Mouse (Mus musculus): ENCODE results near the gene Olfr623.

Olfr623 gene

DNA sequence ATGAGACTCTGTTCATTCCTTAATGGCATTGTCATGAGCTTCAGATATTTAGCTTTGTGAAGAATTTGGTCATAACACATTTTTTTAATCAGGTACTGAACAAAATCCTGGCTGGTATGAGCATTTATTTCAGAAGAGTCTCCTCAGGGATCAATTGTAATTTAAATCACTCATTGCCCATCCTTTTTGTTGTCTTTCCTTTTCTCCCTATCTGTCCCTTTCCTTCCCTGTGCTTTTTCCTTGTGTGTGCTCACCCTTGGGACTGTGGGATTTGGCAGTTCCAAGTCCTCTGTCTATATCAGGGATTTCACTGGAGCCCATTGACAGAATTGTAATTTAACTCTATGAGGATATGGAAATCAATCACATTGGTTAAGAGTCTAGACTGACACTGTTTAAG, at the start of gene Olfr623:
TSS of gene Olfr623 (minus strand) at position 101 of the 400 bp plus-strand sequence.
- no peak for DNase-seq

DNA sequence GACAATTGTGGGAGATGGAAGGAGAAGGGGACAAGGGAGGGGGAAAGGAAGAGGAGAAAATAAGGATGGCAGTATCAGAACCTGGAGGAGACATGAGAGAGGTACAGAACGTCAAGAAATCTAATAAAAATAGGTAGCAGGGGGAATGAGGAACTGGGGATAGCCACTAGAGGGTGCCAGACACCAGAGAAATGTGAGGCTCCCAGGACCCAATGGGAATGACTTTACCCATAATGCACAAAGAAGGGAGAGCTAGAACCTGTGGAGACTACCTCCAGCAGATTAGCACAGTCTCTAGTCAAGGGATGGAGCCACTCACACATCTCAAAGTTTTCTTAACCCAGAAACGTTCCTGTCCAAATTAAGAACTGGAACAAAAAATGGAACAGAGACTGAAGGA, 48.5 kb upstream of the Olfr623 start:
- no peak for DNase-seq

DNA sequence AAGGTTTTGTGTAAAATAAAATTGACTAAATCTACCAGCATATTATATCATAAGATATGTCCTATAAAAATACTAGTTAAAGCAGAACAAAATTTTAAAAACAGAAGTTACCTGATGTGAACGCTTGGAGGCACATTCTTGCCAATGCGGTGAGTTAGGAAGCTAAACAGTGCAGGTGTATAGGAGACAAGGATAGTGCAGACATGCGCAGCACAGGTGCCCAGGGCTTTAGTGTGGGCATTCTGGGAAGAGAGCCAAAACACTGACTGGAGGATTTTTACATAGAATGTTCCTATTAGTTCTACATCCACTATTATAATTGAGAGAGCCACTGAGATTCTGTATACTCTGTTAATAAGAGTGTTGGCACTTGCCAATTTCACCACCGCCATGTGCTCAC, 36.0 kb upstream of the Olfr623 start:
- DNase-seq: no peak

DNA sequence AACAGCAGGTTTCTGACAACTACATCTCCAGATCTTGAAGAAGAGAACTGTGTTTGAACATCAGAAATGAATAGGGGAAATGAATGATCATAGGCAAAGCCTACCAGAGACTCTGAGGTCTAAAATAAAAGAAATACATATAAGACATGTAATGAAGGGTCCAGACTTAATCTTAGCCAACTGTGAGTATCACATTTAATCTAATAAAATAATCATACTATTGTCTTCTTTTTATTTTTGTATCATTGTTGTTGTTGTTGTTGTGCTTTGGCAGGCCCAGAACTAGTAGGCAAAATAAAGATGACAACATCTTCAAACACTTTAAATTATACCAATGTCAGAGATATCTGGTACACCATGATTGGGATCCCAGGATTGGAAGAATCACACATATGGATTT, 18.9 kb upstream of the Olfr623 start, which contains the start of gene Olfr625-ps1:
TSS of gene Olfr625-ps1 (plus strand) at position 301 of the 400 bp plus-strand sequence.
- no peak for DNase-seq

DNA sequence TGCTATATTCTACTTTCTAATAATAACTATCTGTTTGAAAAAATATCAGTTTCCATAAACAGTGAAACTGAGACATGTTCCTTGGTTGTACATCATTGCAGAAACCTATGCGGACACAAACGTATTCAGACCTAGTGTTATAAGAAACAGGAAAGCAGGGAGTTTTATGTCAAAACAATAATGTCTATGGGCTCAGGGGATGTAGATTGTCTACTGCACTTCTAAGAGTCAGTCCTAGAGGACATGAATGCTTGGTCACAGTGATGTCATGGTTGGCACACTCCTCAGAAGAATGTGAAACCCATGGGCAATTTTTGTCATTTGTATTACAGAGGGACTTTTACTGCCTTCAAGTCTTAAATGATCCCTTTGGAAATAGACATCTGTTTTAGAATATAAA, 7.6 kb upstream of the Olfr623 start, which contains the start of gene Olfr624:
TSS of gene Olfr624 (minus strand) at position 101 of the 400 bp plus-strand sequence.
- no peak for DNase-seq

DNA sequence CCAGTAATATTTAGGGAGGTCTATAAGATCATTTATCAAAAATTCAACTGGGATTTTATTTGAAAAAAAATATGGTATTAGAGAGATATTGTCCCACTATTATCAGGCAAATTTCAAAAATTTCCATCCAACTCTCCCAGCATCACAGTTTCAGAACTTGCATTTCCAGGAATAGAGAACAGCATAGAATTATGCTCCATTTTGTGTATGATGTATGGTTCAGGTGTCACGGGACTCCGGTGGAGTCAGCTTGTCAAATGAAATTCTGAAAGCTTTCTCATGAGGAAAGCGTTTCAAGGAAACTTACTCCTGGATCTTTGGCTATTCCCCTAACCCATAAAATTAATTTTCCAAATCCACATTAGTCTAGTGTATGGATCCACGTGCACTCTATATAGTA, 19.4 kb downstream of the Olfr623 start:
- DNase-seq: no peak

DNA sequence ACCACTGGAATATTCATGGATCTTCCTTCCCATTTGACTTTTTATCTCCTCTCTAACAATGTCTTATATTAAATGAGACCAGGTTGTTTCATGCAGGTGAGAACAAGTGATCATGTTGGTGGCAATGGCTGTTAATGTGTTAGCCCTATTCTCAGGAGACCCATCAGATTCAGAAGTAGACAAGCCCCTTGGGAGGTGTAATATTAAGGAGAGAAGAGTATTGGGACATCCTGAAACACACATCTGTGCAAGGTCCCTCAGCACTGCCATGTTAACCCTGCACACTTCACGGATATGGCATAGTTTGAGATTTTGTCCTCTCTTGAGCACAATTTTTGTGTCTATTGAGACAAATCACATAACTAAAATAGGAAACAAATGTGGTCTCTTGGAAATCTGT, 20.9 kb downstream of the Olfr623 start, which contains the start of gene Olfr622:
TSS of gene Olfr622 (minus strand) at position 101 of the 400 bp plus-strand sequence.
- DNase-seq: no peak

DNA sequence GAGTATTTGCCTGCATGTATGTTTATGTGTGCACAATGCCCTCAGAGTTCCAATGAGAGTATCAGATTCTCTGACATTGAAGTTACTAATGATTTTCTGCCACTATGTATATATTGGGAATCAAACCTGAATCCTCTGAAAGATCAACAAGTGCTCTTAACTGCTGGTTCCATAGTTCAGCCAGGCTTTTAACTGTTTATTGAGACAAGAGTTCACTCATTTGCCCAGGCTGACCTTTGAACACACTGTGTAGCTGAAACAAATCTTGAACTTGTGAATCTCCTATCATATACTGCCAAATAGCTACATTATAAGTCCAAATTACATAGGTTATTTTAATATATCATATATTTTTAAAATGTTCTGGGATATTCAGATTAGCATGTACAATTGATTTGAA, 26.7 kb downstream of the Olfr623 start:
- DNase-seq: no peak

DNA sequence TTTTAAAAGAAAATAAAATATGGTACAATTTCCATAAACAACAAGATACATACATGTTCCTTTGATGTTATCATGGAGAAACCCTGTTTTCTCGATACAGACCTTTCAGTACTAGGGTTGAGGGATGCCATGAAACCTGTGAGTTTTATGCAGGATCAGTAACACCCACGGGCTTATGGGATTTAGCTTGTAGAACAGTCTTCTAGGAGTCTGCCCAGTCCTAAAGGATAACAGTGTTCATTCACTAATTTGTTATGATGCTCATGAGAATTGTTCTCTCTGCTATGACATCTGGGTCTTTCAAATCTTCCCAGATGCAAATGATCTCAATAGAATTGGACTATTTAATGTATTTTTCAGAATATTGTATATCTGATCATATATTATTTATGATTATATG, 51.1 kb downstream of the Olfr623 start, which contains the start of gene Olfr620:
TSS of gene Olfr620 (minus strand) at position 101 of the 400 bp plus-strand sequence.
- no peak for DNase-seq

All from heart, adult 11 months (tissue).